Mouse (Mus musculus) lung, embryonic 14.5 days (tissue): Measurements from ENCODE around the gene Mrtfa. TPM values are rescaled to one million over a fixed set of nuclear protein-coding genes. Genes with fewer than 3 reads are reported as not detected.

Experiments used
- ATAC-seq: fragments of 200-750 bp; cut with Nextera tagmentation; 2 replicates; pipeline ENCODE4 v1.8.0; 2017; ENCODE audit warnings: mild to moderate bottlenecking, moderate TSS enrichment, moderate library complexity; ENCODE audit not compliant: insufficient read depth
- DNase-seq: peaks from one replicate; pipeline ENCODE4 v3.0.0-alpha.2; 2015
- H3K27ac ChIP-seq: fragments of 300-500 bp; sonication (generic); 2 replicates; pipeline ENCODE4 v1.5.1; 2014; ENCODE audit warnings: low read depth, mild to moderate bottlenecking, moderate library complexity
- H3K27me3 ChIP-seq: fragments of 300-500 bp; sonication (generic); 2 replicates; pipeline ENCODE4 v1.6.1; 2014; ENCODE audit warnings: low read length, control low read depth; ENCODE audit not compliant: insufficient read depth
- H3K36me3 ChIP-seq: fragments of 300-500 bp; sonication (generic); 2 replicates; pipeline ENCODE4 v1.6.1; 2014; ENCODE audit warnings: control low read depth; ENCODE audit not compliant: insufficient read depth
- H3K4me1 ChIP-seq: fragments of 300-500 bp; sonication (generic); 2 replicates; pipeline ENCODE4 v1.6.1; 2014; ENCODE audit warnings: antibody characterized with exemption, control low read depth; ENCODE audit not compliant: insufficient read depth
- H3K4me2 ChIP-seq: fragments of 300-500 bp; sonication (generic); 2 replicates; pipeline ENCODE4 v1.6.1; 2014; ENCODE audit warnings: mild to moderate bottlenecking
- H3K4me3 ChIP-seq: fragments of 300-500 bp; sonication (generic); 2 replicates; pipeline ENCODE4 v1.5.1; 2014; ENCODE audit warnings: low read depth, low read length
- H3K9ac ChIP-seq: fragments of 300-500 bp; sonication (generic); 2 replicates; pipeline ENCODE4 v1.6.1; 2014
- H3K9me3 ChIP-seq: fragments of 300-500 bp; sonication (generic); 2 replicates; pipeline ENCODE4 v1.6.1; 2016; ENCODE audit warnings: low read depth, low read length, control low read depth
- CTCF ChIP-seq: IDR thresholded peaks from 2 replicates; pipeline ENCODE4 v1.5.1; 2016; ENCODE audit warnings: antibody characterized with exemption, low read depth
- WGBS: fragments of 180-500 bp; shearing (Covaris S2); extraction: QIAGEN DNeasy Blood & Tissue Kit; methylation state at CpG from one replicate; pipeline ENCODE4 v1.1.7; 2014; 5-methylcytosine and 5-hydroxymethylcytosine counted together
- polyA plus RNA-seq: library from polyadenylated mRNA; unstranded; fragments of >200 nt; fragmentation: Nextera tagmentation; extraction: Ambion mirVana; gene quantifications from 2 replicates; pipeline ENCODE4 v1.2.1, GENCODE M21; 2014

Mrtfa gene
- polyA plus RNA-seq, 1 experiment from 2014 or later = 28.9 TPM

- TF ChIP-seq CTCF = no peak
- Histone ChIP-seq H3K4me3 (no peak overlapping the region), H3K4me2 (no peak overlapping the region), H3K9ac (no peak overlapping the region), H3K4me1 (no peaks in the 10 kb centered on the region), H3K27ac (no peak overlapping the region), H3K9me3 (no peaks in the 10 kb centered on the region), H3K36me3 (no peaks in the 10 kb centered on the region), H3K27me3 (no peaks in the 10 kb centered on the region)
- WGBS = 42% methylated on average over 4 of the region's 4 CpGs
- DNase-seq (no peak), ATAC-seq (no peak)
Measured at GRCm38 (mm10) chr15:81122535-81122934, 68.0 kb downstream of the Mrtfa start.

GRCm38 (mm10) chr15:81122078-81122477 lies 68.5 kb downstream of the Mrtfa start:
- Histone ChIP-seq H3K4me3 (no peak overlapping the region), H3K9ac (no peak overlapping the region), H3K27me3 (no peaks in the 10 kb centered on the region), H3K27ac (no peak overlapping the region), H3K36me3 (no peaks in the 10 kb centered on the region), H3K9me3 (no peaks in the 10 kb centered on the region), H3K4me1 (no peaks in the 10 kb centered on the region), H3K4me2 (no peak overlapping the region)
- no peak for ATAC-seq
- no peak for DNase-seq
- 76% methylated on average over 2 of the region's 2 CpGs for WGBS
- no peak for TF ChIP-seq CTCF

GRCm38 (mm10) chr15:81120946-81121345 lies 69.6 kb downstream of the Mrtfa start:
- H3K9me3 ChIP-seq = no peaks in the 10 kb centered on the region
- no peak overlapping the region for H3K4me2 ChIP-seq
- no peak for TF ChIP-seq CTCF
- DNase-seq (no peak), ATAC-seq (no peak)
- WGBS = 77% methylated on average over 7 of the region's 7 CpGs
- no peak overlapping the region for H3K27ac ChIP-seq
- 0 out of 2 replicates have a peak, but pooled peaks cover 7% of the 10 kb centered on the region for H3K36me3 ChIP-seq
- no peak overlapping the region for H3K4me3 ChIP-seq
- no peaks in the 10 kb centered on the region for H3K27me3 ChIP-seq
- no peaks in the 10 kb centered on the region for H3K4me1 ChIP-seq
- H3K9ac ChIP-seq = no peak overlapping the region

- ATAC-seq (no peak), DNase-seq (no peak)
- no peak overlapping the region for H3K4me3 ChIP-seq
- H3K4me1 ChIP-seq = no peaks in the 10 kb centered on the region
- no peak overlapping the region for H3K9ac ChIP-seq
- H3K9me3 ChIP-seq = no peaks in the 10 kb centered on the region
- H3K36me3 ChIP-seq = 0 out of 2 replicates have a peak, but pooled peaks cover 11% of the 10 kb centered on the region
- H3K4me2 ChIP-seq = no peak overlapping the region
- no peak overlapping the region for H3K27ac ChIP-seq
- WGBS = 72% methylated on average over 6 of the region's 6 CpGs
- no peaks in the 10 kb centered on the region for H3K27me3 ChIP-seq
- no peak for TF ChIP-seq CTCF
Measured at GRCm38 (mm10) chr15:81120140-81120539, 70.4 kb downstream of the Mrtfa start.

GRCm38 (mm10) chr15:81118226-81118625 lies 72.3 kb downstream of the Mrtfa start:
- no peaks in the 10 kb centered on the region for H3K4me1 ChIP-seq
- H3K9ac ChIP-seq = no peak overlapping the region
- no peak overlapping the region for H3K4me2 ChIP-seq
- no peak for DNase-seq
- H3K36me3 ChIP-seq = 0 out of 2 replicates have a peak, but pooled peaks cover 12% of the 10 kb centered on the region
- no peak for TF ChIP-seq CTCF
- no peaks in the 10 kb centered on the region for H3K27me3 ChIP-seq
- no peaks in the 10 kb centered on the region for H3K9me3 ChIP-seq
- no peak overlapping the region for H3K4me3 ChIP-seq
- ATAC-seq = no peak
- 82% methylated on average over 4 of the region's 4 CpGs for WGBS
- no peak overlapping the region for H3K27ac ChIP-seq

GRCm38 (mm10) chr15:81112589-81112988 lies 78.0 kb downstream of the Mrtfa start:
- H3K36me3 ChIP-seq = 0 out of 2 replicates have a peak, but pooled peaks cover 12% of the 10 kb centered on the region
- H3K4me2 ChIP-seq = no peak overlapping the region
- no peak overlapping the region for H3K9ac ChIP-seq
- no peak overlapping the region for H3K27ac ChIP-seq
- 30% methylated on average over 6 of the region's 6 CpGs for WGBS
- 0 out of 2 replicates have a peak, but pooled peaks cover 4% of the 10 kb centered on the region for H3K4me1 ChIP-seq
- no peaks in the 10 kb centered on the region for H3K9me3 ChIP-seq
- TF ChIP-seq CTCF = no peak
- peak; percentile 58 for DNase-seq
- no peak overlapping the region for H3K4me3 ChIP-seq
- no peaks in the 10 kb centered on the region for H3K27me3 ChIP-seq
- peak; percentile 68; the same call in 1 of the 2 replicates for ATAC-seq

GRCm38 (mm10) chr15:81110315-81110714 lies 80.2 kb downstream of the Mrtfa start:
- Histone ChIP-seq H3K9ac (no peak overlapping the region), H3K4me2 (no peak overlapping the region), H3K27me3 (no peaks in the 10 kb centered on the region), H3K9me3 (no peaks in the 10 kb centered on the region), H3K36me3 (0 out of 2 replicates have a peak, but pooled peaks cover 2% of the 10 kb centered on the region), H3K27ac (no peak overlapping the region), H3K4me3 (no peak overlapping the region), H3K4me1 (peaks cover 14% of the 10 kb centered on the region; the same call in 1 of the 2 replicates)
- no peak for DNase-seq
- 33% methylated on average over 3 of the region's 3 CpGs for WGBS
- TF ChIP-seq CTCF = no peak
- no peak for ATAC-seq
